Mouse (Mus musculus) embryonic facial prominence, embryonic 12.5 days (tissue): ENCODE data around the gene Zdhhc25. TPM values are rescaled to one million over a fixed set of nuclear protein-coding genes. Genes with fewer than 3 reads are reported as not detected.

ENCODE experiments used
- ATAC-seq: fragments of 200-750 bp; cut with Nextera tagmentation; 2 replicates; pipeline ENCODE4 v1.8.0; 2017; ENCODE audit not compliant: insufficient number of reproducible peaks, insufficient read depth, low FRiP score, low TSS enrichment
- H3K27ac ChIP-seq: fragments of 300-500 bp; sonication (generic); 2 replicates; pipeline ENCODE4 v1.5.1; 2016; ENCODE audit warnings: mild to moderate bottlenecking
- H3K27me3 ChIP-seq: fragments of 300-500 bp; sonication (generic); 2 replicates; pipeline ENCODE4 v1.6.1; 2016; ENCODE audit warnings: mild to moderate bottlenecking, moderate library complexity
- H3K36me3 ChIP-seq: fragments of 300-500 bp; sonication (generic); 2 replicates; pipeline ENCODE4 v1.6.1; 2016; ENCODE audit warnings: mild to moderate bottlenecking
- H3K4me1 ChIP-seq: fragments of 300-500 bp; sonication (generic); 2 replicates; pipeline ENCODE4 v1.6.1; 2016
- H3K4me2 ChIP-seq: fragments of 300-500 bp; sonication (generic); replicated peaks from 2 replicates; pipeline ENCODE4 v1.6.1; 2016; ENCODE audit warnings: mild to moderate bottlenecking, moderate library complexity
- H3K4me3 ChIP-seq: fragments of 300-500 bp; sonication (generic); 2 replicates; pipeline ENCODE4 v1.5.1; 2016; ENCODE audit warnings: mild to moderate bottlenecking
- H3K9ac ChIP-seq: fragments of 300-500 bp; sonication (generic); 2 replicates; pipeline ENCODE4 v1.6.1; 2016; ENCODE audit warnings: mild to moderate bottlenecking, moderate library complexity
- H3K9me3 ChIP-seq: fragments of 300-500 bp; sonication (generic); 2 replicates; pipeline ENCODE4 v1.6.1; 2016; ENCODE audit warnings: mild to moderate bottlenecking, moderate library complexity
- WGBS: fragments of 180-500 bp; shearing (Covaris S2); methylation state at CpG from one replicate; pipeline ENCODE4 v1.1.7; 2016; 5-methylcytosine and 5-hydroxymethylcytosine counted together
- polyA plus RNA-seq: library from polyadenylated mRNA; unstranded; fragments of >200 nt; fragmentation: Nextera tagmentation; extraction: Ambion mirVana; gene quantifications from 2 replicates; pipeline ENCODE4 v1.2.1, GENCODE M21; 2016

Zdhhc25 gene
- polyA plus RNA-seq, 1 experiment from 2014 or later: not detected

DNA sequence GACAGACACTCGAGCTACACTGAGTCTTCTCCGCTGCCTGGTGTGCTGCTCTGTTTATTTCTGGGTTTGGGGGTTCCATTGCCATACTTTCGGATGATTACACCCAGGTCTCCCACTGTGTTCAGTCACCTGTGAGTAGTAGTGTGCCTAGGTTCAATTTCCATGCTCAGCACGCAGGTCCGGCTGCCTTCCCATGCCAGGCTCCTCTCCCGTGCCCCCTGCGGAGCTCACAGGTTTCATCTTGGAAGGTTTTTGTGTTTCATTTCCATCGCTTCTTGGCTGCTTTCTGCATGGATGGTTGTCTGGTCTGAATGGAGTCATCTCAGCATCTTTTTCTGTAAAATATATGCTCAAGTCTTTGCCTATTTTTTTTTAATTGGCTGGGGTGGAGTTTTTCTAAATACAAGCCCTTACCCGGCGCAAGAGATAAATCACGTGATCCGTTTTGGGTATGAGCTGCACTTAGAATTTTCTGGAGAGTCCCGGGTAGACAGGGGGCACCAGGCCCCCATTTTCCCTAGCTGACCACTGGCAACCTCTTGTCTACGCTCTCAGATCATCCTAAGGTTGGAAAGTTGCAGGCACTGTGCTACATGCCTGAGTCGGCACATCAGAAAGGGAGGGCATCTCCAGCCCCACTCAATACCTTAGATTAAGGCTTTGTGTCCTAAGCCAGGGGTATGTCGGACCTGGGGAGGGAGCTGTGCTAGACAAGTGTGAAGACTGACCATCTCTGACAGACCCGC lies 4.7 kb downstream of the Zdhhc25 start:
- no peaks in the 10 kb centered on the region for H3K9me3 ChIP-seq
- no peak overlapping the region for H3K9ac ChIP-seq
- no peaks in the 10 kb centered on the region for H3K4me1 ChIP-seq
- no peak overlapping the region for H3K4me2 ChIP-seq
- H3K36me3 ChIP-seq: no peaks in the 10 kb centered on the region
- no peaks in the 10 kb centered on the region for H3K27me3 ChIP-seq
- ATAC-seq: no peak
- H3K27ac ChIP-seq: no peak overlapping the region
- no peak overlapping the region for H3K4me3 ChIP-seq
- 83% methylated on average over 17 of the region's 17 CpGs for WGBS

DNA sequence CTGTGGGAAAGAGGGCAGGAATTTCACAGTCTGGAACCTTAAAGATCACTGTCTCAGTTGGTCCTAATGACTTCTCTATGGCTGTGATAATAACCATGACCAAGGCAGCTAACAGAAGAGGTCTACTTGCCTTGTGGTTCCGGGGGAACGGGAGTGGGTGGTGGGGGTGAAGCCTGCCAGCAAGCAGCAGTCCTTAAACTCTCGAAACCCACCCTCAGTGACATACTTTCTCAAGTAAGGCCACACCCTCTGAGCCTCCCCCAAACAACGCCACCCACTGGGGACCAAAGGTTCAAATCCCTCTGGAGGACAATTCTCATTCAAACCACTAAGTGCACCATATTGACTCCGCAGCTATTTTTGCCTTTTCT lies 5.3 kb downstream of the Zdhhc25 start:
- no peak overlapping the region for H3K4me3 ChIP-seq
- H3K27ac ChIP-seq: no peak overlapping the region
- H3K4me2 ChIP-seq: no peak overlapping the region
- H3K9me3 ChIP-seq: no peaks in the 10 kb centered on the region
- no peaks in the 10 kb centered on the region for H3K36me3 ChIP-seq
- H3K9ac ChIP-seq: no peak overlapping the region
- ATAC-seq: no peak
- no peaks in the 10 kb centered on the region for H3K27me3 ChIP-seq
- 68% methylated on average over 5 of the region's 5 CpGs for WGBS
- H3K4me1 ChIP-seq: no peaks in the 10 kb centered on the region

DNA sequence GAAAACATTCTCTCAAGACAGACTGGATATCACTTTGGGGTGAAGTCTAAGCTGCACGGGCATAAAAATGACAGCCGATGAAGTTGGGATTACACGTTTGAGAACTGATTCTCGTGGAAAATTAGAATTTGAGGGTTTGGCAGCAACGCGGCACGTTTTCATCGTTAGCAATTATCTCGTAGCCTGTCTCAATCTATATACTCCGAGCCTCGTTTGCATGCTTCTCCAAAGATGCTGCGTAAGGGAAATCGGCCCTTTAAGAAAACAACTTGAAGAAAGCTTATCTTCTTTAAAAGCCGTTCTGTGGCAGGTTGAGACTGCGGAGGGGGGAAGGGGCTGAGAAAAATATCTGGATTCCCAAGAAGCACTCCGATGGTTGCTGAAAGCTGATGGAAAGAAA lies 17.0 kb downstream of the Zdhhc25 start:
- 86% methylated on average over 16 of the region's 16 CpGs for WGBS
- Histone ChIP-seq H3K27ac (no peak overlapping the region), H3K4me2 (no peak overlapping the region), H3K36me3 (no peaks in the 10 kb centered on the region), H3K27me3 (no peaks in the 10 kb centered on the region), H3K4me3 (no peak overlapping the region), H3K4me1 (peaks cover 10% of the 10 kb centered on the region; the same call in 1 of the 2 replicates), H3K9ac (no peak overlapping the region), H3K9me3 (no peaks in the 10 kb centered on the region)
- no peak for ATAC-seq

DNA sequence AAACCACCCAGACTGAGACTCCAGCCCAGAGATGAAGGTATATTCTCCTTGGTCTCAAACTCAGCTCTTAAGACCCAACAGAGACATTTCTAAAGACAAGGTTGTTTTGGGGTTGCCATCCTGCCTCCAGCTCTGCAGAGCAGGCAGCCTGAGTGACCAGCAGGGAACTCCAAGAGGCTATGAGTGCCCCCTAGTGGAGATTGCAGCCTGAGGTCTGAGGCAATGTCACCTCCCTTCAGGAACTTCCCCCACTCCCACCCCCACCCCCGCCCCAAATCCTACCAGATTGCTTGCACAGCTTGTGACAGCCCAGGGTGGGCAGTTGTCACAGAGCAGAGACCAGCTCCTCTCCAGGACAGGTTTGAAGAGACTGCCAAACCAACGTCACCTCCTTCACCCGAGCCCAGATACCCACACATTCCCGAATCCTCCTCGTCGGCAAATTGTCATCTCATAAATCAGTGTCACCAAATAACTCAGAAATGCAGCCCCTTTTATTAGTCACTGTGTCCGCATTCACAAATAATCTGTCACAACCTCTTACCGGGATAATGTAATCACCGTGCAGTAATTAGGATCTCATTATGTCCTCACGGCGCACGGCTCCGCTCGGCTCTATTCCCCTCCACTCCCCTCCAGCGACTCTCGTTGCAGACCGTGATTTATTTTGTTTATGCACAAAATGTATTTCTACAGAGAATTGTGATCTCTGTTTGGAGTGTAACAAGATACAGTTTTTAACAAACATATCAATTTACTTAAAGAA lies 18.1 kb downstream of the Zdhhc25 start:
- no peak for ATAC-seq
- WGBS: 57% methylated on average over 17 of the region's 17 CpGs
- peaks cover 3% of the 10 kb centered on the region; the same call in 1 of the 2 replicates for H3K4me1 ChIP-seq
- no peak overlapping the region for H3K27ac ChIP-seq
- no peak overlapping the region for H3K4me2 ChIP-seq
- H3K27me3 ChIP-seq: no peaks in the 10 kb centered on the region
- no peaks in the 10 kb centered on the region for H3K36me3 ChIP-seq
- no peak overlapping the region for H3K9ac ChIP-seq
- H3K9me3 ChIP-seq: no peaks in the 10 kb centered on the region
- H3K4me3 ChIP-seq: no peak overlapping the region

DNA sequence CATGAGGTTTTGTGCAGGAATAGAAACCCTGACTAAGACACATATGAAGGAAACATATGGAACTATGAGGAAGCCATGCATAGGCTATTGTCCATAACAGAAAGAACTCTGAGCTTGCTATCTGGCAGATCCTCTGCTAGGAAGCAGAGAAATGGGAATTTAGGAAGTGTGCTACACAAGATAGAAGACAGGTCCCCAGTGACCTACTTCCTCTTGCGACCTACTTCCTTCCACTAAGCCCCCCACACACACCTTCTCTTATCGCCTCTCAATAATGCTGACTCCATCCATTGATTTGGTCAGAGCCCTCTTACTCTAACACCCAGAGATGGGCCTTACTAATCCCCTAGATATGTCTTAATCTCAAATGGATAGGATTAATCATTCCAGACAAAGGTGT lies 19.9 kb downstream of the Zdhhc25 start:
- Histone ChIP-seq H3K4me3 (no peak overlapping the region), H3K9me3 (no peaks in the 10 kb centered on the region), H3K36me3 (no peaks in the 10 kb centered on the region), H3K9ac (no peak overlapping the region), H3K4me1 (no peaks in the 10 kb centered on the region), H3K27ac (no peak overlapping the region), H3K4me2 (no peak overlapping the region), H3K27me3 (no peaks in the 10 kb centered on the region)
- 90% methylated on average over 2 of the region's 2 CpGs for WGBS
- ATAC-seq: no peak

DNA sequence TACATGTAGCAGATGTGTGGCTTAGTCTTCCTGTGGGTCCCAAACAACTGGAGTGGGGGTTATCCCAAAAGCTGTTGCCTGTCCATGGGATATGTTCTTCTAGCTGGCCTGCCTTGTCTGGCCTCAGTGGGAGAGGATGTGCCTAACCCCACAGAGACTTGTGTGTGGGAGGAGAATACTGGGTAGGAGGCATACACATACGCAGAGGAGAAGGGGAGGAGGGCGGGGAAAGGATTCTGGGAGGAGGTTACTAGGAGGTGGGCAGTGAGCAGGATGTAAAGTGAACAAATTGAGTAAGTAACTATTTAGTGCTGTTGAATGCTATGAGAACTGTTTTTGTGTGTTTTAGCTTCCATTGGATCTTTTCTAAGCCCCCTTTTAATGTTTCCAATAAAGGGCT lies 23.8 kb downstream of the Zdhhc25 start:
- Histone ChIP-seq H3K4me3 (no peak overlapping the region), H3K9me3 (no peaks in the 10 kb centered on the region), H3K4me2 (no peak overlapping the region), H3K36me3 (no peaks in the 10 kb centered on the region), H3K9ac (no peak overlapping the region), H3K27me3 (no peaks in the 10 kb centered on the region), H3K27ac (no peak overlapping the region), H3K4me1 (no peaks in the 10 kb centered on the region)
- ATAC-seq: no peak
- WGBS: 92% methylated on average over 2 of the region's 2 CpGs

DNA sequence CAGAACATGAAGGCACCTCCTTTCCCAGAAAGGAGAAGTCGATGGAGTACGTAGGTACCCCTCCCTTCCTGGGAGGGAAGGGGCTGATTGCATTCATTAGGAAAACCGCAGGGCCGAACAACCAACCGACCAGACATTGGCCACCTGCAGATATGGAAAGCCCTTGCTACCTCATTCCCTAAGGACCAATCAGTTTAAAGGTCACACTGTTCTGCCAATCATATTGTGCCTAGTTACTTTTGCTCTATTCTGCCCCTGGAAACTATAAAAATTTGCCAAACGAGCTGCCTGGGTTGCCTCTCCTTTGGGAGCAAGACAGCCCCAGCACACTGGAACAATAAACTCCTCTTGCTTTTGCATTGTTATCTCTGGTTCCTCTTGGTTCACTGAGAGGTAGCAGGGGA lies 24.8 kb downstream of the Zdhhc25 start:
- no peak overlapping the region for H3K9ac ChIP-seq
- no peak overlapping the region for H3K27ac ChIP-seq
- no peak for ATAC-seq
- H3K27me3 ChIP-seq: no peaks in the 10 kb centered on the region
- WGBS: 78% methylated on average over 6 of the region's 6 CpGs
- H3K4me1 ChIP-seq: no peaks in the 10 kb centered on the region
- H3K36me3 ChIP-seq: no peaks in the 10 kb centered on the region
- no peak overlapping the region for H3K4me3 ChIP-seq
- no peak overlapping the region for H3K4me2 ChIP-seq
- H3K9me3 ChIP-seq: no peaks in the 10 kb centered on the region

DNA sequence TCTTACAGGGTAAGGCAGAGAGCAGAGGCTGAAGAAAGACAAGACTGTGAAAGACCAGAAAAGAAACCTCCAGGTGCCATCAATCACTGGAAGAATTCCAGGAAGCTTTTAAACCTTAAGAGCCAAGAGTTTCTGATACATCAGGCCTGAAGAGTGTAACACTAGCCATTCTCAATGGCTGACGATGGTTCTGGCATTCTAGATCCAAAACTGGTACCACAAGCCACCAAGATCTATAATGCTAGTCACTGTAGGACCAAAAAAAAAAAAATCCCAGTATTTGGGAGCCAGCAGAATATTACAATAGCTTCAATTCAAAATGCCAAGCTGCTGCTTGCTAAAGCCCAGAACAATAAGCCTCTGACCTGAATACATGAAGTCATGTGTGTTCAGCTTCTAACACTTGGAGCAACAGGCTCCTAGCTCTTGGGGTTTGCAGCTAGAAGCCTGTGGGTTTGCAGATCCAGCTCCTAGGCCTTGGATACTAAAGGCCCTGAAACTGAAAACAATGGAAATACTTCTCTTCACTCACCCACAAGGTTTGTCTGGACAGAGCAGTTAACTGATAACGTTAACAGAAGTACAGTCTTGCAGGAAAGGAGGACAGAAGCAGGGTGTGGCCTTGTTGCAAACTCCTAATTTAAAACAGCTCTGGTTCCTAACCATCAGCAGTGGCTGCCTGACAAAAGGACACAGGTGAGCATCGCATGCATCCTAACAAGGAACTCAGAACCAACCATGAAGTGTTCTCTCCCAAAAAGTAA lies 25.4 kb downstream of the Zdhhc25 start:
- Histone ChIP-seq H3K9ac (no peak overlapping the region), H3K36me3 (no peaks in the 10 kb centered on the region), H3K9me3 (no peaks in the 10 kb centered on the region), H3K4me3 (no peak overlapping the region), H3K4me2 (no peak overlapping the region), H3K4me1 (no peaks in the 10 kb centered on the region), H3K27ac (no peak overlapping the region), H3K27me3 (no peaks in the 10 kb centered on the region)
- 76% methylated on average over 3 of the region's 3 CpGs for WGBS
- ATAC-seq: no peak

DNA sequence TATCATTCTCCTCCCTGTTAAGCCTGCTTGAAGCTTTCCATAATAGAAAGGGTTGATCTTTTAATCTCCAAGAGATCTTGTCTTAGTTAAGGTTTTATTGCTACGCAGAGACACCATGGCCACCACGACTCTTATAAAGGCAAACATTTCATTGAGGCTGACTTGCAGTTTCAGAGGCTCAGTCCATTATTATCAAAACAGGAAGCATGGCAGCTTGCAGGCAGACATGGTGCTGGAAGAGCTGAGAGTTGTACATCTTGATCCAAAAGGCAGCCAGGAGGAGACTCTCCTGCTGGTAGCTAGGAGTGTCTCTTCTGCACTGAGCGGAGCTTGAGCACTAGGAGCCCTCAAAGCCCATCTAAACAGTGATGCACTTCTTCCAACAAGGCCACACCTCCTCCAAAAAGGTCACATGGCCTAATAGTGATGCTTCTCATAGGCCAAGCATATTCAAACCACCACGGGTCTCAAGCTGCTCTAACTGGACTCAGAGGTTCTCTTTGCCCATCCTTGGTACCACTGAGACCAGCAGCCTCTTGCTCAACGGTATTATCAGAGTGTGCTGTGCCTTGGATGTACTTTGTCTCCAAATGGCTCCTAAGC lies 26.9 kb downstream of the Zdhhc25 start:
- Histone ChIP-seq H3K27me3 (no peaks in the 10 kb centered on the region), H3K27ac (no peak overlapping the region), H3K4me3 (no peak overlapping the region), H3K9me3 (no peaks in the 10 kb centered on the region), H3K4me2 (no peak overlapping the region), H3K4me1 (no peaks in the 10 kb centered on the region), H3K36me3 (no peaks in the 10 kb centered on the region), H3K9ac (no peak overlapping the region)
- WGBS: 80% methylated on average over 5 of the region's 5 CpGs
- no peak for ATAC-seq

DNA sequence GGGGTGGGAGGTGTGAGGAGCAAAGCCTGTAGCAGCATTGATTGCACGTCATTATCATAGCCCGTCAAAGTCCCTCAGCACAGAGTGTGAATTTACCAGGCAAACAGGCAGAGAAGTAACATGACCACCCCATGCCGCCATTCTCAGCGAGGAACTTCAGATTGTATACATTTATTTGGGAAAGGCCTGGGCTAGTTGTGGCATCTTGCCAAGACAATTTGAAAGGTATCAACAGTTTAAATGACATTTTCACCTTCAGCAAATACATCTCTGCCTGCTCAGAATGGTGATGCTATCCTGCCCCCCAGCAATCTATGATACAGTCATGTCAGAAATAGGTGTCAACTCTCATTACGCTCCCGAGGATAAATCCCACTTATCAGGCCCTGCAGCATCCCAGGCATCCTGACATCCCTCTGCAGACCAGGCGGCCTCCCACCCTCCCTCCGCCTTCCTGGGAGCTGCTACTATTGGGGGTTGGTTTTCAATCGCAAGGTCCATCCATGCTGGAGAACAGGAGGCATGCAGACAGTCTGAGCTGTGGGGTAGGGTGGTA lies 28.8 kb downstream of the Zdhhc25 start:
- ATAC-seq: no peak
- Histone ChIP-seq H3K9me3 (no peaks in the 10 kb centered on the region), H3K9ac (no peak overlapping the region), H3K4me1 (no peaks in the 10 kb centered on the region), H3K27me3 (no peaks in the 10 kb centered on the region), H3K4me3 (no peak overlapping the region), H3K36me3 (no peaks in the 10 kb centered on the region), H3K27ac (no peak overlapping the region), H3K4me2 (no peak overlapping the region)
- 77% methylated on average over 9 of the region's 9 CpGs for WGBS

DNA sequence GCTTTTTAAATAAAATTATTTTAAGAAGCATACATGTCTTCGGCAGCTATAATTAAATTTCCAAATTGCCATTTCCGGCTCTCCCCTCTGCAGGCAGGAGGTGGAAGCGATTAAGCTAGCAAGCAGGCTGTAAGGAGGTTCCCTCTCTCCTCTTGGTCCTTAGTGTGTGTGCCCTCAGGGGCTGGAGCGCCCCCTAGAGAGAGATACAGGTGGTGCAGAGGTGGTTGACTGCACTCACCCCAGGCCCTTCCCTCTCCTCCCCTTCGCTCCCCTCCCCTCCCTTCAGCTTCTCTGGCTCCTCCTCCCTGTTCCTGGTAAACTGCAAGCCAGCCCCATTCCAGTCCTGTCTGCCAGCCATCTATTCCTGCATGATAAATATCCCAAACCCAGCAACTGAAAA lies 35.1 kb downstream of the Zdhhc25 start:
- no peak for ATAC-seq
- no peak overlapping the region for H3K9ac ChIP-seq
- 59% methylated on average over 5 of the region's 5 CpGs for WGBS
- no peak overlapping the region for H3K4me2 ChIP-seq
- H3K27me3 ChIP-seq: no peaks in the 10 kb centered on the region
- no peak overlapping the region for H3K4me3 ChIP-seq
- H3K9me3 ChIP-seq: no peaks in the 10 kb centered on the region
- no peaks in the 10 kb centered on the region for H3K4me1 ChIP-seq
- no peaks in the 10 kb centered on the region for H3K36me3 ChIP-seq
- H3K27ac ChIP-seq: no peak overlapping the region
